Mouse (Mus musculus) lung, embryonic 16.5 days (tissue): ENCODE measurements at regions not wholly inside any gene's neighbourhood (a gene's known extent, or its start where the extent isn't known, plus 50 kb on each side); places are given as distances from the start of the nearest gene placed in this dataset.
A peak's percentile ranks its signal among the peaks of the same experiment; 100 is the strongest.

ENCODE experiments used
- ATAC-seq: fragments of 200-750 bp; cut with Nextera tagmentation; 2 replicates; pipeline ENCODE4 v1.8.0; 2017; ENCODE audit warnings: low read depth, mild to moderate bottlenecking, moderate library complexity
- H3K27ac ChIP-seq: fragments of 300-500 bp; sonication (generic); 2 replicates; pipeline ENCODE4 v1.5.1; 2014; ENCODE audit warnings: mild to moderate bottlenecking, control low read depth, low read length
- H3K27me3 ChIP-seq: fragments of 300-500 bp; sonication (generic); 2 replicates; pipeline ENCODE4 v1.6.1; 2014; ENCODE audit warnings: low read depth, low read length, mixed read lengths; ENCODE audit not compliant: control insufficient read depth, insufficient read depth
- H3K36me3 ChIP-seq: fragments of 300-500 bp; sonication (generic); 2 replicates; pipeline ENCODE4 v1.6.1; 2014; ENCODE audit warnings: low read length; ENCODE audit not compliant: control insufficient read depth, insufficient read depth
- H3K4me1 ChIP-seq: fragments of 300-500 bp; sonication (generic); replicated peaks from 2 replicates; pipeline ENCODE4 v1.6.1; 2014; ENCODE audit warnings: low read length, mixed read lengths; ENCODE audit not compliant: control insufficient read depth, insufficient read depth
- H3K4me2 ChIP-seq: fragments of 300-500 bp; sonication (generic); 2 replicates; pipeline ENCODE4 v1.6.1; 2014; ENCODE audit warnings: low read depth, low read length, control low read depth
- H3K4me3 ChIP-seq: fragments of 300-500 bp; sonication (generic); 2 replicates; pipeline ENCODE4 v1.5.1; 2014; ENCODE audit warnings: mild to moderate bottlenecking, low read length, control low read depth
- H3K9ac ChIP-seq: fragments of 300-500 bp; sonication (generic); 2 replicates; pipeline ENCODE4 v1.6.1; 2014; ENCODE audit warnings: low read length, control low read depth
- H3K9me3 ChIP-seq: fragments of 300-500 bp; sonication (generic); 2 replicates; pipeline ENCODE4 v1.6.1; 2016; ENCODE audit warnings: low read length; ENCODE audit not compliant: control insufficient read depth
- WGBS: fragments of 180-500 bp; shearing (Covaris S2); extraction: QIAGEN DNeasy Blood & Tissue Kit; methylation state at CpG from one replicate; pipeline ENCODE4 v1.1.7; 2014; 5-methylcytosine and 5-hydroxymethylcytosine counted together

DNA sequence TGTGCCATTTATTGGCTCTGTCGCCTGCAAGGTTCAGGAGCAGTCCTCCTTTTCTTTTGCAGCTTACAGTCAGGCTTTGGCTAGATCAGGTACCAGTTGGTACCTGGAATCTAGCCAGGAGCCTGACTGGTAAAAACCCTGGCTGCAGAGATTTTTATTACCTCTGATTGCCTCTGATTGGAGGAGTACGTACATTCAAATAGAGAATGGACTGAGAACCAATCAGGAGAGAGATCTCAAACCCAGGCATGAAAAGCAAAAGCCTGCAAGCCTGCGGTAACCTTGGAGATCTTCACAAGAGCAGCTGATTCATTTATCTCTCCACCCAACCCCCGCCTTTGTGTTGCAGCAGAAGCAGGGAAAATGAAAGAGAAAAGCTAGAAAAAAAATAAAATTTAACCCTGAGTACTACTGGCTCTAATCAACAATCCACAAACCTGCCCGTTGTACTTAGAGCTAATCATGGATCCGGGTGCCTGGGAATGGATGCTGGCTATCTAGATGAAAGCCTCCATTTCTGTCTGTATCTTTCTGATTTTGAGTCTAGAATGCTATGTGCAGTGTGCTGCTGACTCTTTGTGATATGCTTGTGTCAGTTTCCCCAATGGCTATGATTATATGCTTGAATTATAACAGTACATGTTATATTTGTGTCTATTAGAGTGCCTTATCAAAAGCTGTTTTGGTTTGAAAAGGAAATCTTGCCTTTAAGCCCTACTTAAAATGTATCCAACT is 406.2 kb upstream of the Ndn start:
- Histone ChIP-seq H3K4me1 (no peaks in the 10 kb centered on the region), H3K4me2 (peak overlapping the region; percentile 18; the same call in 1 of the 2 replicates), H3K27me3 (no peaks in the 10 kb centered on the region), H3K9ac (no peak overlapping the region), H3K9me3 (0 out of 2 replicates have a peak, but pooled peaks cover 3% of the 10 kb centered on the region), H3K4me3 (no peak overlapping the region), H3K36me3 (no peaks in the 10 kb centered on the region), H3K27ac (no peak overlapping the region)
- 42% methylated on average over 6 of the region's 6 CpGs for WGBS
- ATAC-seq, result peak; percentile 81

DNA sequence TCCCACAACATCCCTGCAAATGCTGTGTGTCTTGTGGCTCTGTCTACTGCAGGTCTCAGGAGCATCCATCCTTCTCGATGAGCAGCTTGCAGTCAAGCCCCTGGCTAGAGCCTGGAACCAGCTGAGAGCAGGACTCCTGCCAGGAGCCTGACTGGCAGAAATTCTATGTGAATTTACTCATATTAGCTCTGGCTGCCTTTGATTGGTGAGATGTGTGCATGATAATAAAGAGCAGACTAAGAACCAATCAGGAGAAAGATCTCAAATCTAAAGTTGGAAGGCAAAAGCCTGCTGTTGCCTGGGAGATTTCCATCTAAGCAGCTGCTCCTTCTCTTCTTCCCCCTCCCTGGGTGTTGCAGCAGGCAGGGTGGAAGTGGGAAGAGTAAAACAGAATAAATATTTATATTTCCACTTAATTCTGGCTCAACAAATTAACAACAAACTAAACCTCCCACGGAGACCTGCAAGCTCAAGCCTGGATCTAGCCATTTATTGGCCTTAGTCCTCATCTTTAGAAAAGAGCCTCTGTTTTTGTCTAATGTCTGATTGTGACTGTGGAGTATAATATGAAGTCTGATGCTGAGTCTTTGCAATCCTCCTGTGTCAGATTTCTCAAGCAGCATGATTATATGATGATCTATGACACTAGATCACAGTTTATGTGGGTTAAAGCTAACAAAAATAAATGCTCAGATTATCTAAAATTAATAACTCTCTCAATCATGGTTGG is 364.0 kb upstream of the Ndn start:
- H3K4me3 ChIP-seq, result peak overlapping the region; percentile 25
- H3K4me2 ChIP-seq, result peak overlapping the region; percentile 27
- ATAC-seq, result peak; percentile 96
- no peaks in the 10 kb centered on the region for H3K36me3 ChIP-seq
- WGBS, result 34% methylated on average over 2 of the region's 2 CpGs
- H3K9ac ChIP-seq, result no peak overlapping the region
- H3K27ac ChIP-seq, result peak overlapping the region; percentile 5
- no peaks in the 10 kb centered on the region for H3K4me1 ChIP-seq
- H3K27me3 ChIP-seq, result no peaks in the 10 kb centered on the region
- H3K9me3 ChIP-seq, result no peaks in the 10 kb centered on the region

DNA sequence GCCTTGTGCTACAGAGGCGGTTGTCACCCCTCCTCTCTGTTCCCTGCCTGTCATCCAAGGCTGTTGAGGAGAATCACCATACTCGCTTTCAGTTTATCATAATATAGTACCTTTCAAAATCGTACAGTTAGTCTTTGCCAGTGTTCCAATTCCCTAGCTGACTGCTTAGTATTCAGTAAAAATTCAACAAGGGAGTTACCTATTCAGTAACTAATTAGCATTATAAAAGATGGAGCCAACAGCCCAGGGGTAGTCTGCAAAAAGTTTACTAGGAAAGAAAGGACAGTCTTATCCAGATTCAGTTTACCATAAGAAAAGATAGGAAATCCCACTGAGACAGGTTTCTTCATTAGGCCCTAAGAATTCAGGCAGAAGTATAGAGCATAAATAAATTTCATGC is 319.7 kb upstream of the Ndn start:
- H3K27me3 ChIP-seq, result no peaks in the 10 kb centered on the region
- no peaks in the 10 kb centered on the region for H3K4me1 ChIP-seq
- no peak overlapping the region for H3K9ac ChIP-seq
- no peaks in the 10 kb centered on the region for H3K9me3 ChIP-seq
- no peak overlapping the region for H3K4me3 ChIP-seq
- H3K36me3 ChIP-seq, result no peaks in the 10 kb centered on the region
- no peak overlapping the region for H3K4me2 ChIP-seq
- WGBS, result 84% methylated on average over 3 of the region's 3 CpGs
- ATAC-seq, result no peak
- no peak overlapping the region for H3K27ac ChIP-seq

DNA sequence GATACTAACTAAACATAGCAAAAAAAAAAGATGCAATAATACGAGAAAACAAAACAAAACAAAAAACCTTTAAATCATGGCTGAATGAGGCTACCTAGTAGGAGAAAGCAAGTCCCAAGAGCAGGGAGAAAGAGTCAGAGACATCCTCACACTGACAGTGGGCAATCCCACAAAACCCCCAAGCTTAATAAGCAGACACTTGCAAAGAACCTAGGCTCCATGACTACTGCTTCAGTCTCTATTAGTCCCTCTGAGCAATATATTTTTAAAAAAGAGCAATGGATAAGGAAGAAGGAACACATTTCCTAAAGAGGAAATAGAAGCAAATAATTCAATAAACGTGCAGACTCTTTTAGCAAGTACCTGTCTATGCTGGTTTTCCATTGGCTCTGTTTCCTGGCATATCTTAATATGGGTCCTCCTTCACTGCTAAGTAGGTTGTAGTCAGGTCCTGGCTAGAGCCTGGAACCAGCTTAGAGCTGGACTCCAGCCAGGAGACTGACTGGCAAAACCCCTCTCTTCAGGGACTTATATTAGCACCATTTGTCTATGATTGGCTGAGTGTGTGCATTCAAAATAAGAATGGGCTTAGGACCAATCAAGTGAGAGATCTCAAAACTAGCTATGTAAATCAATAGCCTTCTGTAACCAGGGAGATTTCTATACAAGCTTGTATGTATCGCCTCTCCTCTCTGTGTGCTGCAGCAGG is 300.5 kb upstream of the Ndn start:
- H3K4me3 ChIP-seq, result no peak overlapping the region
- ATAC-seq, result peak; percentile 74
- WGBS, result 52% methylated on average over 3 of the region's 3 CpGs
- H3K27me3 ChIP-seq, result no peaks in the 10 kb centered on the region
- H3K9me3 ChIP-seq, result no peaks in the 10 kb centered on the region
- no peak overlapping the region for H3K27ac ChIP-seq
- no peaks in the 10 kb centered on the region for H3K4me1 ChIP-seq
- no peak overlapping the region for H3K4me2 ChIP-seq
- no peak overlapping the region for H3K9ac ChIP-seq
- H3K36me3 ChIP-seq, result no peaks in the 10 kb centered on the region

DNA sequence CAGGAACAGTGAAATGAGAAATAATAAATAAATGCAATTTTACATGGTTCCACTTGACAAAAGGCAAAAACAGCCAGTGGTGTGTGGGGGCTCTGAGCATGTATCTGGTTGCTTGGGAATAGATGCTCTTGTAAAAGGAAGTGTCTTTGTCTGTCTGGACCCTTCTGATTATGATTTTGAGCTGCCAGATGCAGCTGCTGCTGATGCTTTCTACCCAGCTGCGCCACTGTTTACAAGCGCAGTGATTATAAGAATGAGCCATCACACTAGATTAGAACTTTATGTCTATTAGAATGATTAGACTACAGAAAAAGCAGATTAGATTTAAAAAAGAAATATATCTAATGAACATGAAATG is 299.9 kb upstream of the Ndn start:
- no peak overlapping the region for H3K4me2 ChIP-seq
- WGBS, result 81% methylated on average over 2 of the region's 2 CpGs
- no peaks in the 10 kb centered on the region for H3K4me1 ChIP-seq
- no peak overlapping the region for H3K9ac ChIP-seq
- no peak overlapping the region for H3K27ac ChIP-seq
- no peak for ATAC-seq
- H3K36me3 ChIP-seq, result no peaks in the 10 kb centered on the region
- H3K27me3 ChIP-seq, result no peaks in the 10 kb centered on the region
- H3K9me3 ChIP-seq, result no peaks in the 10 kb centered on the region
- H3K4me3 ChIP-seq, result no peak overlapping the region

DNA sequence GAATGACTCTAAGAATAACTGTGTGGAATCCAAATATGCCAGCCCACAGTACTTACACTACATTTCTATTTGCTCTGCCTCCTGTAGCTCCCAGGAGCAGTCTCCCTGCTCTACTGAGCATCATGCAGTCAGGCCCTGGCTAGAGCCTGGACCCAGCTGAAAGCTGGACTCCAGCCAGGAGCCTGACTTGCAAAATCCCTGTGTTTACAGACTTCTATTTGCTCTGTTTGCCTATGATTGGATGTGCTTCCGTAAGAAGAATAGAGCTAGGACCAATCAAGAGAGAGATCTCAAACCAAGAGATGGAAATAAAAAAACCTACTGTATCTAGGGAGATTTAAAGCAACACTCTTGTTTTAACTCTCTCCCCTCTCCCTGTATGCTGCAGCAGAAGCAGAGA is 267.8 kb upstream of the Ndn start:
- no peak overlapping the region for H3K4me2 ChIP-seq
- H3K4me1 ChIP-seq, result no peaks in the 10 kb centered on the region
- H3K36me3 ChIP-seq, result no peaks in the 10 kb centered on the region
- H3K4me3 ChIP-seq, result no peak overlapping the region
- H3K27me3 ChIP-seq, result no peaks in the 10 kb centered on the region
- no peak overlapping the region for H3K9ac ChIP-seq
- ATAC-seq, result peak; percentile 99
- H3K27ac ChIP-seq, result peak overlapping the region; percentile 63; the same call in 1 of the 2 replicates
- WGBS, result 45% methylated on average over 1 of the region's 1 CpGs
- no peaks in the 10 kb centered on the region for H3K9me3 ChIP-seq

DNA sequence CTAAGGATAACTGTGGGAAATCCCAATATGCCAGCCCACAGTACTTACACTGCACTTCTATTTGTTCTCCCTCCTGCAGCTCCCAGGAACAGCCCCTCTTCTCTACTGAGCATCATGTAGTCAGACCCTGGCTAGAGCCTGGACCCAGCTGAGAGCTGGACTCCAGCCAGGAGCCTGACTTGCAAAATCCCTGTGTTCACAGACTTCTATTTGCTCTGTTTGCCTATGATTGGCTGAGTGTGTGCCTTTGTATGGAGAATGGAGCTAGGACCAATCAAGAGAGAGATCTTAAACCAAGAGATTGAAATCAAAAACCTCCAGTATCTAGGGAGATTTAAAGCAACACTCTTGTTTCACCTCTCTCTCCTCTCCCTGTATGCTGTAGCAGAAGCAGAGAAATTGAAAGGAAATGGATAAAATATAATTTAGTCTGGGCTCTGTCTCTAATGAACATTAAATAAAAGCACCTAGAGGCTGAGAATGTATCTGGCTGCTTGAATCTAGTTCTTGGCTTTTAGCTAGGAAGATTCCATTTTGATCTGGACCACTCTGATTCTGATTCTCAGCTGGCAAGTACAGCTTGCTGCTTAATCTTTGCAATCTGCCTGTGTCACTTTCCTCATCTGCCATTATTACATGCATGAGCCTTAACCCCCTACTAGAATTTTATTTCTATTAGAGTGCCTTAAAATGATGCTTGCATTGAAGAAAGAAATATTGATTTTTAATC is 261.1 kb upstream of the Ndn start:
- Histone ChIP-seq H3K27me3 (no peaks in the 10 kb centered on the region), H3K4me2 (no peak overlapping the region), H3K27ac (peak overlapping the region; percentile 27; the same call in 1 of the 2 replicates), H3K4me3 (no peak overlapping the region), H3K9me3 (no peaks in the 10 kb centered on the region), H3K4me1 (no peaks in the 10 kb centered on the region), H3K36me3 (no peaks in the 10 kb centered on the region), H3K9ac (no peak overlapping the region)
- ATAC-seq, result peak; percentile 98
